Mouse (Mus musculus) erythroid progenitor cell, adult 5-6 weeks (primary cell): ENCODE results near the gene 4933428G20Rik. TPM values are rescaled to one million over a fixed set of nuclear protein-coding genes. Genes with fewer than 3 reads are reported as not detected.

Experiments
- ATAC-seq: replicated peaks from 2 replicates; pipeline ENCODE4 v1.8.0; 2016; ENCODE audit warnings: moderate number of reproducible peaks, mild to moderate bottlenecking, moderate TSS enrichment, inconsistent platforms; ENCODE audit not compliant: poor library complexity, low FRiP score, severe bottlenecking
- total RNA-seq, 2 experiments: library from RNA; stranded (forward) in 1 of 2; stranded (reverse) in 1 of 2; fragments of 150-400 nt in 1 of 2; fragments of 186-747, 209-891 nt in 1 of 2; gene quantifications; 2 replicates each; pipeline versions ENCODE4 v1.2.3 to v1.2.4; 2015 to 2017; ENCODE audit warnings: low replicate concordance in 2 of 2

The 4933428G20Rik gene
- total RNA-seq, 2 experiments from 2014 or later, result not detected

DNA sequence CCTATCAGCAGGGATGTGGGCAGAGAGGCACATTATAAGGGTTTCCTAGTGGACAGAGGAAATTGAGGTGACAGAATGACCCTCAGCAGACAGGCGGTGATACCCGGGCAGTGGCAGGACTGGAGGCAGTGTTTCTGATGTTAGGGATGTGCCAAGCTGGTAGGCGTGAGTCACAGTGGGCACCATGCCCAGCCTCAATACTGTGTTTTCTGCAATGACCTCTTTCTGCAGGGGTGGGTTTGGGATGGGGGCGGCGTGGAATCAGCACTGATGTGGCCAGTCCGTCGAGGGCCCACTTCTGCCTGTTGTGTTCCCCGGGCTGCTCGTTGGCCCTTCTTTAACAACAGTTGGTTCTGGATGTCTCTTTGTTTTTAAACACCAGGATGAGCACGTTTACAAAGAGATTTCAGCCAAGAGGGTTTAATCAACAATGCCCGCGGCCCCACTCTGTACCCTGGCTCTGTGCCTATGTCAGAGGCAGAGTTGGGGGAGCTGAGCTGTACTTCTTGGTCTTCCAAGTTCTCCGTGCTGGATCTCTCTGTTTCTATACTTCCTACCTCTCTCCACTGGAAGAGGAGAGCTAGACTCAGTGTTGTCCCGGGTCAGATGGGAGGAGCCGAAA lies 59.0 kb downstream of the 4933428G20Rik start:
- ATAC-seq, result peak; percentile 36; the same call in 1 of the 2 replicates

Other genes with a start within 250 kb of the 4933428G20Rik start
- 20.9 and 25.6 TPM in 2 replicates for gene Npepps, start 219.7 kb downstream of the 4933428G20Rik start, total RNA-seq (2015; ENCODE audit: low replicate concordance)
- 9.4 and 32.2 TPM in 2 replicates for gene Npepps, start 219.7 kb downstream of the 4933428G20Rik start, total RNA-seq (2017; ENCODE audit: low replicate concordance)
- 13.4 and 15.5 TPM in 2 replicates for gene Mrpl45, start 184.6 kb downstream of the 4933428G20Rik start, total RNA-seq (2015; ENCODE audit: low replicate concordance)
- gene Mrpl45, start 184.6 kb downstream of the 4933428G20Rik start, total RNA-seq (2017; ENCODE audit: low replicate concordance), result 3.6 and 5.9 TPM in 2 replicates
- not detected in 2 replicates for gene Gpr179, start 148.3 kb downstream of the 4933428G20Rik start, total RNA-seq (2015; ENCODE audit: low replicate concordance)
- gene Gpr179, start 148.3 kb downstream of the 4933428G20Rik start, total RNA-seq (2017; ENCODE audit: low replicate concordance), result 0.15 TPM in 1 of 2 replicates, not detected in the other
- 2.5 and 2.9 TPM in 2 replicates for gene Socs7, start 137.8 kb downstream of the 4933428G20Rik start, total RNA-seq (2015; ENCODE audit: low replicate concordance)
- 5.4 and 6.0 TPM in 2 replicates for gene Socs7, start 137.8 kb downstream of the 4933428G20Rik start, total RNA-seq (2017; ENCODE audit: low replicate concordance)
- gene Arhgap23, start 84.8 kb downstream of the 4933428G20Rik start, total RNA-seq (2015; ENCODE audit: low replicate concordance), result 76.8 and 82.6 TPM in 2 replicates
- gene Arhgap23, start 84.8 kb downstream of the 4933428G20Rik start, total RNA-seq (2017; ENCODE audit: low replicate concordance), result 65.7 and 71.1 TPM in 2 replicates
- gene Srcin1, start 75.8 kb upstream of the 4933428G20Rik start, total RNA-seq (2015; ENCODE audit: low replicate concordance), result not detected in 2 replicates
- gene Srcin1, start 75.8 kb upstream of the 4933428G20Rik start, total RNA-seq (2017; ENCODE audit: low replicate concordance), result not detected in 2 replicates
- gene Epop, start 129.4 kb upstream of the 4933428G20Rik start, total RNA-seq (2015; ENCODE audit: low replicate concordance), result 1.4 TPM in 1 of 2 replicates, not detected in the other
- not detected in 2 replicates for gene Epop, start 129.4 kb upstream of the 4933428G20Rik start, total RNA-seq (2017; ENCODE audit: low replicate concordance)
- 2.1 and 9.7 TPM in 2 replicates for gene Mllt6, start 163.1 kb upstream of the 4933428G20Rik start, total RNA-seq (2015; ENCODE audit: low replicate concordance)
- 1.3 and 3.9 TPM in 2 replicates for gene Mllt6, start 163.1 kb upstream of the 4933428G20Rik start, total RNA-seq (2017; ENCODE audit: low replicate concordance)
- 6.3 TPM in 1 of 2 replicates, not detected in the other for gene Cisd3, start 185.5 kb upstream of the 4933428G20Rik start, total RNA-seq (2015; ENCODE audit: low replicate concordance)
- not detected in 2 replicates for gene Cisd3, start 185.5 kb upstream of the 4933428G20Rik start, total RNA-seq (2017; ENCODE audit: low replicate concordance)
- 5.9 TPM in 1 of 2 replicates, not detected in the other for gene Pcgf2, start 200.2 kb upstream of the 4933428G20Rik start, total RNA-seq (2015; ENCODE audit: low replicate concordance)
- gene Pcgf2, start 200.2 kb upstream of the 4933428G20Rik start, total RNA-seq (2017; ENCODE audit: low replicate concordance), result 2.1 TPM in 1 of 2 replicates, not detected in the other
- 20.5 and 50.7 TPM in 2 replicates for gene Psmb3, start 203.1 kb upstream of the 4933428G20Rik start, total RNA-seq (2015; ENCODE audit: low replicate concordance)
- gene Psmb3, start 203.1 kb upstream of the 4933428G20Rik start, total RNA-seq (2017; ENCODE audit: low replicate concordance), result 7.9 and 45.8 TPM in 2 replicates
- gene Pip4k2b, start 244.4 kb upstream of the 4933428G20Rik start, total RNA-seq (2015; ENCODE audit: low replicate concordance), result 2.9 and 4.0 TPM in 2 replicates
- 2.1 and 12.6 TPM in 2 replicates for gene Pip4k2b, start 244.4 kb upstream of the 4933428G20Rik start, total RNA-seq (2017; ENCODE audit: low replicate concordance)